Mouse (Mus musculus) heart, embryonic 11.5 days (tissue): ENCODE results near the gene Necap2. TPM values are rescaled to one million over a fixed set of nuclear protein-coding genes. Genes with fewer than 3 reads are reported as not detected.

Experiments used
- ATAC-seq: fragments of 200-750 bp; cut with Nextera tagmentation; replicated peaks from 2 replicates; pipeline ENCODE4 v1.8.0; 2017; ENCODE audit warnings: moderate library complexity; ENCODE audit not compliant: insufficient number of reproducible peaks, low FRiP score, low TSS enrichment
- H3K27ac ChIP-seq: fragments of 300-500 bp; sonication (generic); 2 replicates; pipeline ENCODE4 v1.5.1; 2014; ENCODE audit warnings: mild to moderate bottlenecking, low read depth, low read length
- H3K27me3 ChIP-seq: fragments of 300-500 bp; sonication (generic); 2 replicates; pipeline ENCODE4 v1.6.1; 2014; ENCODE audit warnings: mild to moderate bottlenecking, low read length, mixed read lengths; ENCODE audit not compliant: control insufficient read depth, insufficient read depth
- H3K36me3 ChIP-seq: fragments of 300-500 bp; sonication (generic); 2 replicates; pipeline ENCODE4 v1.6.1; 2014; ENCODE audit warnings: mild to moderate bottlenecking, low read length, moderate library complexity, mixed read lengths; ENCODE audit not compliant: control insufficient read depth, insufficient read depth
- H3K4me1 ChIP-seq: fragments of 300-500 bp; sonication (generic); 2 replicates; pipeline ENCODE4 v1.6.1; 2014; ENCODE audit warnings: low read length; ENCODE audit not compliant: control insufficient read depth, insufficient read depth
- H3K4me2 ChIP-seq: fragments of 300-500 bp; sonication (generic); 2 replicates; pipeline ENCODE4 v1.6.1; 2014; ENCODE audit warnings: mild to moderate bottlenecking, moderate library complexity
- H3K4me3 ChIP-seq: fragments of 300-500 bp; sonication (generic); 2 replicates; pipeline ENCODE4 v1.5.1; 2014; ENCODE audit warnings: low read depth, low read length
- H3K9ac ChIP-seq: fragments of 300-500 bp; sonication (generic); 2 replicates; pipeline ENCODE4 v1.6.1; 2014; ENCODE audit warnings: mild to moderate bottlenecking, low read depth, low read length, moderate library complexity
- H3K9me3 ChIP-seq: fragments of 300-500 bp; sonication (generic); replicated peaks from 2 replicates; pipeline ENCODE4 v1.6.1; 2016; ENCODE audit warnings: low read length; ENCODE audit not compliant: control insufficient read depth
- WGBS: fragments of 180-500 bp; shearing (Covaris S2); extraction: QIAGEN DNeasy Blood & Tissue Kit; methylation state at CpG from one replicate; pipeline ENCODE4 v1.1.7; 2014; ENCODE audit not compliant: insufficient replicate concordance; 5-methylcytosine and 5-hydroxymethylcytosine counted together
- polyA plus RNA-seq: library from polyadenylated mRNA; unstranded; fragments of >200 nt; fragmentation: Nextera tagmentation; extraction: Ambion mirVana; gene quantifications from 2 replicates; pipeline ENCODE4 v1.2.1, GENCODE M21; 2014

The Necap2 gene
- polyA plus RNA-seq, 1 experiment from 2014 or later, result 41.9 TPM

- Histone ChIP-seq H3K27ac (no peak overlapping the region), H3K4me1 (peaks cover 25% of the 10 kb centered on the region), H3K36me3 (peaks cover 11% of the 10 kb centered on the region), H3K4me2 (no peak overlapping the region), H3K9ac (no peak overlapping the region), H3K4me3 (no peak overlapping the region), H3K27me3 (no peaks in the 10 kb centered on the region), H3K9me3 (no peaks in the 10 kb centered on the region)
- 81% methylated on average over 29 of the region's 29 CpGs for WGBS
- ATAC-seq, result no peak
These were observed 60.3 kb downstream of the Necap2 start for GRCm38 (mm10) chr4:141017657-141018436.

Other genes starting within 250 kb of the Necap2 start
- gene Padi1, start 232.6 kb downstream of the Necap2 start, polyA plus RNA-seq, result 0.19 and 0.24 TPM in 2 replicates
- 3.8 and 5.9 TPM in 2 replicates for gene Padi2, start 172.0 kb downstream of the Necap2 start, polyA plus RNA-seq
- gene Sdhb, start 117.2 kb downstream of the Necap2 start, polyA plus RNA-seq, result 760 and 778 TPM in 2 replicates
- gene Atp13a2, start 91.5 kb downstream of the Necap2 start, polyA plus RNA-seq, result 18.2 and 18.9 TPM in 2 replicates
- gene Mfap2, start 67.9 kb downstream of the Necap2 start, polyA plus RNA-seq, result 246 and 248 TPM in 2 replicates
- gene Crocc, start 17.8 kb downstream of the Necap2 start, polyA plus RNA-seq, result 4.5 and 4.7 TPM in 2 replicates
- 0.64 TPM in 1 of 2 replicates, not detected in the other for gene Spata21, start 10.0 kb upstream of the Necap2 start, polyA plus RNA-seq
- gene Szrd1, start 61.4 kb upstream of the Necap2 start, polyA plus RNA-seq, result 23.6 and 25.7 TPM in 2 replicates
- 18.5 and 19.3 TPM in 2 replicates for gene Fbxo42, start 69.6 kb upstream of the Necap2 start, polyA plus RNA-seq
- gene Rsg1, start 135.6 kb upstream of the Necap2 start, polyA plus RNA-seq, result 2.0 and 2.4 TPM in 2 replicates
- 1.2 and 1.3 TPM in 2 replicates for gene Arhgef19, start 161.1 kb upstream of the Necap2 start, polyA plus RNA-seq
- 3.1 and 3.6 TPM in 2 replicates for gene Epha2, start 222.9 kb upstream of the Necap2 start, polyA plus RNA-seq